Mouse (Mus musculus): ENCODE measurements around the gene Inafm2.

Gene Inafm2

DNA sequence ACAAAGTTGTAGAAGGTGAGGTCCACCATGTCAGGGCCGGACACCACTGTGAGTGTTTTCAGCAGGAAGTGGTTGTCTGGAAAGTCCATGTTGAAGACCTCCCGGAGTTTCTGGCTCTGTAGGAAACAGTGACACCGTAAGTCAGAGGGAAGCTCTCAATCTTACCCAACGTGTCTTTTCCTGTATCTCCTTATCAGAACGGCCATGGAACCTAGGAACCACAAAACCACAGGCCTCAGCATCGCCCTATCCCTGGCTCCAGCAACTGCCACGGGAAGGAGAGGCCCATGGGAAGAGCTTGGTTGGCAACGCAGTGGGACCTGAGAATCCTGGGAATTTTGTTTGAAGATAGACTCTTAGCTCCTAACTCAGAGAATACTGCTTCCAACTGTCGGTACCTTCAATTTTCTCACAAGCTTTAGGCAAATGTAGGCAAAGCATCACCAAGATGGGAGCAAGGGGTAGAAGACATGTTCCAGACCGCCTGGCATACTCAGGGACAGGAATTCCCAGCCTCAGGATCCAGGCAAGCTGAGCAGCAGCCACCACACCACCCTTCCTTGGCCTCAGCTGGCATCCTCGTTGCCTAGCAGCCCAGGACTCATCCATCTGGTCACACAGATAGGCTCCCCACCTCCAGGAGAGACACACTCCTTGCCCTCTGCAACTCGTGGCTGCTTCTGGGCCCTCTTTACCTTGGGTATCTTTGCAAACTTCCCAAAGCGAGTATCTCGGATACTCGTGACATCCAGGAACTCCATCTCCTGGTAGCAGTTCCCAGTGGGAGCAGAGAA is 21.7 kb upstream of the Inafm2 start:
- intact Hi-C loops (cut with DNase I), result loop anchor here (10.0 kb wide), 1 partner anchor 239 kb away; no protein-coding TSS in a partner anchor

DNA sequence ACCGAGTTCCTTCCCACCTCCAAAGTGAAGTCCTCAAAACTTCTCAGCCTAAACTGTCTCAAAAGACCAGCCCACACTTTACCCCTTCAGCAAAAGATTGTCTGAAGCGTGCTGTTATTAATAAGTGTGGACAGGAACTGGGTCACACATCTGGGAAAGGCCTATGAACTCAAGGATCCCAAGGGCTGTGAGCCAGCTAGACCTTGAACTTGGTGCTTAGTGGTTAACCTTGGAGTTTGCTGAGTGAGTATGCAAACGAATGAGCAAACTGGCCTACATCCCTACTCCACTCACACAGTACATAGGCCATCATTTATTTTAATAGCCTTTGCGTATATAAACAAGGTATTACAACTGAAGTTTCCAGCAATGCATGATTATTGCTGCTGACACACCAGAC is 20.0 kb upstream of the Inafm2 start:
- intact Hi-C loops (cut with DNase I), result loop anchor here (10.0 kb wide), 1 partner anchor 241 kb away; no protein-coding TSS in a partner anchor

DNA sequence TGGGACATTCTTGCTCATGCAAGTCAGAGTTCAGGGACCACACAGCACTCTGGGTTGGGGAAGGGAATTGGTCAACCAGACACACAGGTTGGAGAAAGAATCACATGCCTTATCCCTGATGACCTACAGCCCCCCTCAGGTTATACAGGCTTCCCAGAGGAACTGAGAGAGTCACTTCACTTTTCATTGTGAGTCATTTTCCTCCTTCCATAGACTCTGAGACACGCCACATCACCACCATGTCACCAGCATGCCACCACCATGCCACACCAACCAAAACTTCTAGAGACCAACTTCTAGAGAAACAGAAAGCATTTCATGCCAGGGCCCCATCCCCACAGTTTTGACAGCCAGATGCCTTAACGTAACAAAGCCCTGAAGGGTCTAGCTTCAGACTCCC is 18.7 kb upstream of the Inafm2 start:
- intact Hi-C loops (cut with DNase I), result loop anchor here (10.0 kb wide), 1 partner anchor 242 kb away; no protein-coding TSS in a partner anchor

DNA sequence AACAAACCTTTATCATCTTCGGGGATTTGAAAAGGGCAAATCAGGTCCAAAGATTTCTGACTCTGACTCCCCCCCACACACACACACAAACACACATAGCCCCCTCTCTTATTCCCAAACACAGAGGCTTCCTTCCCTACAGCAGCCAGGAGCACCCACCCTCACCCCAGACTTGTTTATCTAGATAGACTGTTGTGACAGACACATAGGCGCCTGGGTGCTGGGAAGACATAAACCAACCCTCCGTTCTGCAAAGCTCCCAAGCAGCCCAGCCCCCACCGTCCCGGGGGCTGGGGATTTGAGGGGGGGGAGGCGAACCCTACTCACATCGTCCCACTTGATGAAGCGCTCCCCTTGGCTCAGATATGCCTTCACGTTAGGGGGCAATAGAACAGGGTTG is 17.6 kb upstream of the Inafm2 start:
- intact Hi-C loops (cut with DNase I), result loop anchor here (10.0 kb wide), 1 partner anchor 243 kb away; no protein-coding TSS in a partner anchor

DNA sequence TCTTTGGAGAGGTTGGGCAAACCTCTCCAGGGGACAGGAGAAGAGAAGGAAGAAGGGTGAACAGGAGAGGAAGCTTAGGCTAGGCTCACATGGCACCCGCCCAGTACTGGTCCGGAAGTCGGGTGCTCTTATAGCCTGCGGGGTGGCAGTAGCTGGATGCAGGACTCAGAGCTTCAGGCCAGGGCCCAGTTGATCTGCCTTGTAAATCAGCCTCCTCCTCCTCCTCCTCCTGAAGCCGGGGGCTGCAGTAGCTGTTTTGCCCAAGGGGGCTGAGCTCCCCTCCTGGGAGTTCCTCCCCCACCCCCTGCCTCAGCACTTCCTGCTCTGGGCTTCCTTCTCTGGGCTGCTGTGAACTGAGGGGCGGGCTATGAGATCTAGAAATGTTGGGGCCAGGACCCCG is 17.2 kb upstream of the Inafm2 start, which contains the start of gene Plcb2:
Gene Plcb2, minus strand, starts transcription at position 102 of the 400 bp plus-strand sequence.
- intact Hi-C loops (cut with DNase I), result loop anchor here (10.0 kb wide), 1 partner anchor 244 kb away; no protein-coding TSS in a partner anchor

DNA sequence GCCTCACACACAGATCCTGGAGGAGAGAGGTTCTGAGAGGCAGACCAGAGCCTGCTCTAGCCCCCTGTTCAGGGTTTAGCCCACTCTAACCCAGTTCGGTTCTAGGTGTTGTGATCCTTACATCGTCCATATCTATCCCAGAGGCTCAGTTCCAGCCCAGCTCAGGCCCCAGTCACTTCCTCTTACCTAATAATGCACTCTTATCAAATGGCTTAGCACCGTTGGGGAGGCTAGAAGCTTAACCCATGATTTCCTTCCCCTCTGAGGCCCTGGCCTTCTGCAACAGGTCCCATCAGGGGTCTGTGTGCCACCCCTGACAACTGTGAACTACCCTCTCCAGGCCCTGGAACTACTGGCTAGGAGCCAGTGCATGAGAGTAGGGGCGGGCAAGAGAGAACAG is 16.4 kb upstream of the Inafm2 start:
- intact Hi-C loops (cut with DNase I), result loop anchor here (10.0 kb wide), 1 partner anchor 244 kb away; no protein-coding TSS in a partner anchor

DNA sequence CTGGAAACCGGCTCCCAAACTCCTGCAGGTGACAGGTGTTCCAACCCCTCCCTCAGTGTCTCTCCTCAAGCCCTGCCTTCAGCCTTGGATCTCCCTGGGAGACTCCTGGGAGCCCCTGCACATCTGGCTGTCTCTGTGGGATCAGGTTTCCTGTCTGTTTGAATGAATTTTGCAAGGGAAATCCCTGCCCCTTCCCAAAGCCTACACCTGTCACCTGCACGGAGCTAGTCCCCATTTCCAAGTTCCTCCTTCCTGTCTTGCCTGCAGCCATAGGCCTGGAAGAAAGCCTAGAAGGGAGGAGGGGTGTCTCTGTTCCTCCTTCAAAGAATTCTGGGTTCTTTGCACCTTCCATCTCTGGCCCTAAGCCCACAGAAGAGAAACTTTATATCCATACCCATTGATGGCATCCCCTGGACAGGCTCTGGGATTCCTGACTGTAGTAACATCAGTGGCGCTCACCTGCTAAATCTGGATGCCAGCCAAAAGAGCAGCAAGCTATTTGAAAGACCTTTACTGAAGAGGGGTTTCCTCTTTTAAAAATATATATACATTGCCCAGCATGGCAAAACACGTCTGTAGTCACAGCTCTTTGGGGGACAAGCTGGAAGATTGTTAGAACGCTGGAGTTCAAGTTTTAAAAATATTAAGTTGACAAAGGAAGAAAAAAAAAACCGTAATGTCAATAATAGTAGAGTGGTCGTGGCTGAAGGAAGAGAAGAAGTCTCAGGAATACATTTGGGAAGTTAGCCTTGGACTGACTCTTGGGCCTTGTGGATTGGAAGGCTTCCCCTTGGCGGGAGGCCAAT is 15.5 kb upstream of the Inafm2 start:
- intact Hi-C loops (cut with DNase I), result loop anchor here (1.0 to 10.0 kb wide), 3 partner anchors 30 to 245 kb away; no protein-coding TSS in a partner anchor

DNA sequence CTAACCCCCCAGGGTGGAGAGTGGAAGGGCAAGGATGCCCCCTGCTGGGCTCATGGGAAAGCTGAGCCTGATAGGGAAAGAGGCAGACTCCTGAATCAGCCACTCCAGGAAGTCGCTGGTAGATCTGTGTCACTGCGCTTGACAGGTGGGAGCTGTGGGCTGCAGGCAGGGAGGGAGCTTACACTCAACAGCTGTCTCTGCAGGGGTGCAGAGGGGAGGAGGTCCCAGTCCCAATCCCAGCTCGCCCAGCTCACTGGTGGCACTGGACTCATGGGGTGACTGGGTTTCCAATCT is 15.0 kb upstream of the Inafm2 start:
- intact Hi-C loops (cut with DNase I), result loop anchor here (1.0 kb wide), 2 partner anchors 30 to 92 kb away; no protein-coding TSS in a partner anchor

DNA sequence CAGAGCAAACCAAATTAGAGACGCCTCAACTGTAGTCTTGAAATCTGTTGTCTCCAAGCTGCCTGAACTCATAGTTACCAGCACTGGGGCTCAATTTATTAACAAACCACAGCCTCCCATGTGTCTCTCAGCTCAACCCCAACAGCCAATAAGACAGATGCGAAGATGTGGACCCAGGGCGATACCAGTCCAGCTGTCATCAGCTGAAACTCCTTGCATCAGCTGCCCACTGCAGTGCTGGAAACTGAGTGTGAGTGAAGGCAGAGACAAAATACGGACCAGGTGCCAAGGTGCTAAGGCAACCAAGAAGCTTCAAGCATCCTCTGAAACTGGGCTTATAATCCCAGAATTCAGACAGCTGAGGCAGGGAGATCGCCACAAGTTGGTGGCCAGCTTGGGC is 13.6 kb upstream of the Inafm2 start:
- intact Hi-C loops (cut with DNase I), result no loop called here

DNA sequence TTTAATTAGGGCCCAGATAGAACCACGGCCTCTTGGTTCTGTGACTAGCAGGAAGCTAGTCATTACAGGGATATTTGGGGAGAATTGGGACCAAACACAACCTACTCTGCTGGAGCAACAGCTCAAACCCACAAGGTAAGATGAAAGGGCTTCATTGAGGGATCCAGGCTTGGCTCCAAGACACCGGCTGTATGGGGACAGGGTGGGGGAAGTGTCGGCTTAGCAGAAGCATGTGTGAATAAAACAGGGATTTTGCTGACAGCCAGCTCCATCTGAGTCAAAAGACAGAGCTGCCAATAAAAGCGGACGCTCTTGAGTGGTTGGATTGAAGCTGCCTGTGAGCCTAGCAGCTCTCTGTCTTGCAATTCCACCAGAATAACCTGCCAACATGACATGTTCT is 12.2 kb upstream of the Inafm2 start:
- intact Hi-C loops (cut with DNase I), result no loop called here

DNA sequence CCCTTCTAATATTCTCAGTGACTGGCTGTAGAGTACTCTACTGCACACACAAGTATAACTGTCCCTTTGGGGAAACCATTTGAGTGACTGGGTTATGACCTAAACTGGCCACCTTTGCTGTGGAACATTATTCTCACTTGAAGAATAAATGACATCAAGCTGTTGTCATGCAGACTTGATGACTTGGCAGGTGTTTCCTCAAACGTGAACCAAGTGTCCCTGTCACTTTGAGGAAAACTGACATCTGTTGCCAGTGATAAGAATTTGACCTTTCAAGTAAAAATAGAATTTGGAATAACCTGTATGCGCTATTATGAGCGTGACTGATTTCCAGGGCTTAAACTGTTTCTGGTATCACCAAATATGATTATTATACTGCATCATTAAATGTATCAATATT is 5.2 kb upstream of the Inafm2 start:
- intact Hi-C loops (cut with DNase I), result no loop called here

DNA sequence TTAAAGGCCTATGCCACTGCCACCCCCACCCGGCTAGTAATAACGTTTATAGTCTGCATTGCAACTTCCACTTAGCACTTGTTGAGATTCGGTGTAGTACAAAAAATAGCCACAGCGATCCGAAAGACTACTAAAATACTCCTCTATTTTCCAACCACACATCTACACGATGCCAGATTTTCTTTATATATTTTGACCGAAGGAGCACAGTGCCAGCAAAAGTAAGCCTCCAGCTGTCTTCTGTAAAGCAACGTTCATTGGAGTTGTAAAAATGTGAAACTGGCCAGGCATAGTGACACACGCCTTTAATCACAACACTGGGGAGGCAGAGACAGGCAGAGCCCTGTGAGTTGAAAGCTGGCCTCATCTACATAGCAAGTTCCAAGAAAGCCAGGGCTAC is 4.4 kb upstream of the Inafm2 start:
- intact Hi-C loops (cut with DNase I), result no loop called here

DNA sequence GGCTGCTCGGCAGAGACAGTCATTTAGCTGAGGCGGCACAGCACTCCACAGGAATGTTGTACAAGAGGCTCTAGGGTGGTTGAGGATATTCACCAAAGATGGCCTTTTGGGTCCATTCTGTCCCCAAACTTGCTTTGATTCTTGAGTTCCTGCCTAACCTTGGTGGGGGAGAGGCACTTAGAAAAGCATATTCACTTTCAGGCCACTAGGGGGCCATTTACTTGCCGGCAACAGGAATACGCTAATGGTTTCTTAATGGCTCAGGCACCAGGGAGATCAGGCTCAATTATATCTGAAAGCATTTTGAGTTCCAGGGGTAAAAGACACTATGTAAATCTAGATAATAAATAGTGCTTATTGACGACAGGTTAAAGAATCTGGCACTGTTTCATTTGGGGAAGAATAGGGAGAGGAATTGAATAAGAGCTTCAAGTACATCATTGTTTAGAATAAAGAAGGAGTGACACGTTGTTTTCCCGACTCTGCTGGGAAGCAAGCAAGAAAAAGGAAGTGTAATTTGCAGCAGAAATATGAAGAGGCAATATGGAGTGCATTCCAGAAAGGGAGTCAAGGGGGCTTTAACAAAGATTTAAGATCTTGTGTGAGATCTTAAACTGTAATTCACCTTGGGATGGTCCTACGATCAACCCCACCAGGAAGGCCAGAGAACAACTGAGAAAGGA is 2.2 kb upstream of the Inafm2 start:
- intact Hi-C loops (cut with DNase I), result loop anchor here (2.0 kb wide), 1 partner anchor 139 kb away; no protein-coding TSS in a partner anchor

DNA sequence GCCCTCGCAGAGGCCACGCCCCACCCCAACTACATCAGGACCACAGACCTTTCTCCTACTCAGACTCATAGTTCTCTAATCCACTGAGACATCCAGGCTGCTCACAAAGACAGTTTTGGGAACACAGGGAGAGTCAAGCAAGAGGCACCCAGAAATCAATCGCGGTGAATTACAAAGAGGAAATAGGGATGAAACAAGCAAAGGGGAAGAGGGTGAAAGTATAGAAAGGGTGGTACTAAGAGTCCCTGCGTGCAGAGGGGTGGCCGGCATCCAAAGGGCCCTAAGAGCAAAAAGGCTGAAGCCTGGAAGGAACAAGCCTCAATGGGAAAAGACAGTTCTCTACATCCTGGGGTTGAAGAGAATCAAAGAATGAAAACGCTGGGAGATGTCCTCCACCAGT is 937 bp upstream of the Inafm2 start:
- intact Hi-C loops (cut with DNase I), result no loop called here

DNA sequence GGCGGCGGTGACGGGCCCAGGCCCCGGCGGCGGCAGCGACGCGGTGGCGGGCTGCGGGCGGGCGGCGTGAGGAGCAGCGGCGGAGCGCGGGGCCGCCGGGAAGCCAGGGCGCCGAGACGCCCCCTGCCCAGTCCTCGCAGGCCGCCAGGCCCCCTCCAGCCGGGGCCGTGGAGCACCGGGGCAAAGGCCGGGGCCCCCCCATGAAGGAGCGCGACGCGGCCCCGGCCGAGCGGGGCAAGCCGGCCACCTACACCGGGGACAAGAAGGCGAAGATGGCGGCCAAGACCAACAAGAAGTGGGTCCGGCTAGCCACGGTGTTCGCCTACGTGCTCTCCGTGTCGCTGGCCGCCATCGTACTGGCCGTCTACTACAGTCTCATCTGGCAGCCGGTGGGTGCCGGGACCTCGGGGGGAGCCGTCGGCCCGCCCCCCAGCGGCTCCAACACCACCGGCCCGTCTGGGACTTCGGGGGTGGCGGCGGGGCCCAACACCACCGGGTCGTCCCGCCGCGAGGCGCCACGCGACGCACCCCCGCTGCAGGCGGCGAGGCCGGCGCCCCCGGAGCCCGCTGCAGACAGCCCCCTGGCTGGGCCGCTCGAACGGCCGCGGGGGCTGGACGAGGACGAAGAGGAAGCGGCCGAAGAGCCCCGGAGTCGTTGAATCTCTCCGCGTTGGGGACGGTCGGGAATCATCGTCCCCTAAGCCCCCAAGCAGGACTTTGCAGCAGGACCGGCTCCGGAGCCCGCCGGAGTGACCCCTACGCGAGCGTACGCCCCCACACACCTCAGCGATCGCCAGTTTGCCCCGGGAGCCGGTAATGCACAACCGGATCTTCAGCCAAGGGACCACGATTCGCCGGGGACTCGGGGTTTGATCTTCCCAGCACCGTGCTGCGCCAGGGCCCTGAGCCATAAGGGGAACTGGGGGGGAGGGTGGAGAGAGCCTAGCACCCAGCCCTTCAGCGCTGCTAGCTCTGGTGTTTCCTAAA is 650 bp downstream of the Inafm2 start:
- intact Hi-C loops (cut with DNase I), result no loop called here

DNA sequence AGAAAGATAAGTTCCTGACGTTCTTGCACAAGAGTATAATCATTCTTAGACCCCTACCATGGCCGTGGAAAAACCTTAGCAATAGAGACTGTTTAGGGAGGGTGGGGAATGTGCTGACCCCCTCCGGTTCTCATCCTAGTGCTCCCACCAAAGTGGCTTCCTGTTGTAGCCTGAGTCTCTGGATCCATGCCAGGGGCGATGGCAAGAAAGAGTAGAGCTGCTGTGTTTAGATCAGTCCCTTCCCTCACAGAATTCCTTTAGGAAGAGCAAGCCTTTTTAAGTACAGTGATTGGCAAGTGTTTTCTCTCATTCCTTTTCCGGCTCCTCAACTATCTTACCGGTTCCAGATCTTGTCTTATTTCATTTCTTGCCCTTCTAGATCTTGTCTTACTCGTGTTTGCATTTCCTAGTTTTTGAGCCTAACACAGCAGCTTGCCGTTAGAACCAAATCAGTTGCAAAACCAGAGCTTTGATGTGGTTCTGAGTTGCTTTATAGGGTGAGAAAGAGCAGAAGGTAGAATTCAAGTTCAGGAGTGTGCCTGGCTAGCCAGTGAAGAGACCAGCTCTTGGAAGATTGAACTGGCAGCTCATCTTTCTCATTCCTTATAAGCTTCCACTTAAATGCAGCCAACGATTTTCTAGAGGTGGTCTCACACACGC is 1.9 kb downstream of the Inafm2 start:
- intact Hi-C loops (cut with DNase I), result no loop called here

DNA sequence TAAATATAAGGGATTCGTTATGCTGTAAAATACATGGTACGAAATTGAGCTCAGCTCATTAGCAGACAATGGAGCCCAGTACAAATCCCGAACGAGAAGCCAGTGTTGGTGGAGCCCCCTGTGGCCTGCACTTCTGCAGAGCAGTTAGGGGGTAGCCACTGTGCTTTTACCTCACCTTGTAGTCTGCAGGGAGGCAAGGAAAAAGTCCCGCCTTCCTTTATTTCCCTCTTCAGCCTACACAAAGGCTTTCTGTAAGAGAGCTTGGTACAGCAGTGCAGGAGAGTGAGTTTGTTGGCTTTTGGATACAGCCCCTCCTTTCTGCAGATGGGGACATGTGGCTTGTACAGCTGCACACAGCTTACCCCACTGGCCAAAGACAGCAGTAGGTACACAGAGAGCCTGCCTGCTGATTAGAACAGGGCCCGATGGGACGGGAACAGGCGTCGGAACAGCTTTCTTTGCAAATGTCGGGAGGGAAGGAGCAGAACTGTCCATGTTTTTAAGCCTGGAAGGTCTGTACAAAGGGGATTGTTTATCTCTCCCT is 3.9 kb downstream of the Inafm2 start:
- intact Hi-C loops (cut with DNase I), result no loop called here

DNA sequence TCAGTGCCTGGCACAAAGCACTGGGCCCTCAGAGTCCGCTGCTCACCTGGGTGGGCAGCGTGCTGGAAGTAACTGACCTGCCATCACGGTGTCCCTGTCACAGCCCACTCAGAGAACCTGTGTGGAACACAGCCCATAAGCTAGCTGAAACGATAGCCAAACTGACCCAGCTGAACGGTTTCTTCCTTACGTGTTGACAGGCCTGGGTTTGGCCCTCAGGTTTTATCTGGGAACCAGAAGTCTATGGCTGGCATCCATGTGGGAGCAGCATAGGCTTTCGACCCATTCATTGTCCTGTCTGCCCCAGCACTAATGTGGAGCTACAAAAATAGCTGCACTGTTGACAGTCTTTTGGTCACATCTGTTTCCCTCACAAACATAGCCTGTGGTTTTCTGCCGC is 4.9 kb downstream of the Inafm2 start:
- intact Hi-C loops (cut with DNase I), result no loop called here
